ENCODE assay signal across 8 mouse cellular contexts in the genomic region with DNA sequence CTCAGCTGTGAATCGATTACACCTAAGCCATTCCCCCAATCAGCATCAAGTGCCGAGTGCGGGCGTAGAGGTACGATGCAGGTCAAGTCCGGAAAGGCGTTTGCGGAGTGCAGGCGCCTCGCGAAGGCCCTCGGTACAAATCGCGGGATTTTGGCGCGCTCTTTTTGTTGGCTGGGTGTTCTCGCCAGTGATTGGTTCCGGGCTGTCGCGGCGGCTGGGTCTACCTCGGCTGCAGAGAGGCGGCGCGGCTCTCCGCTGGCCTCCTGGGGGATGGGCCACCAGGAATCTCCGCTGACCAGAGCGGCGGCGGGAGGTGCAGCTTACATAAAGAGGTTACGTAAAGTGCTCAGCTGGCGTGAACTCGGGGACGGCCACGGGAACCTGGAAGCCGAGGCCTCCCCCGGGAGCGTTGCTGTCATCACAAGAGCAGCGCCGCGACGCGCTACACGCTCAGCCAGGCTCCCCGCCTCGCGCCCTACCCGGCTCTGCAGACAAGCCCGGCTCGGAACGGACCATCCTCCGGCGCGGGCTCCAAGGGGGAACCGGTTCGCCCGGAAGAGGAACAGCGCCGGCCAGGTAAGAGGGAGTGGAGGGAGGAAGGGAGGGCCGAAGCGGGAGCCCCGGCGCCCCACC. TPM values are rescaled to one million over a fixed set of nuclear protein-coding genes. Genes with fewer than 3 reads are reported as not detected.
DNase-seq lines count a peak whose midpoint lies in the region.

Gene Stk35 (plus strand): TSS at position 247 of the 633 bp plus-strand sequence.

- peaks cover 30% of the 10 kb centered on the region for H3K36me3 ChIP-seq in megakaryocyte, embryonic 14.5 days (replicated peaks; ENCODE audit: low read length)

- H3K27me3 ChIP-seq in megakaryocyte, embryonic 14.5 days (replicated peaks) = no peaks in the 10 kb centered on the region

- peak within 1 kb of the TSS; percentile 95 for H3K4me3 ChIP-seq in megakaryocyte, embryonic 14.5 days (replicated peaks)

- no peaks in the 10 kb centered on the region for H3K9me3 ChIP-seq in megakaryocyte, embryonic 14.5 days

- DNase-seq in WW6 (ENCODE audit: low read depth, low spot score) = peak; percentile 87
- peak; percentile 69 to 88 for DNase-seq in cerebellum, postnatal 4 days (ENCODE audit: low spot score in 2 of 2)
- DNase-seq in gastrocnemius, adult 8-10 months (ENCODE audit: low spot score in 2 of 2) = peak; percentile 78 to 90
- peak; percentile 76 for DNase-seq in hindlimb bud, embryonic 11.5 days (ENCODE audit: extremely low spot score, low read depth, low spot score)
- DNase-seq in left cerebral cortex, adult 8-10 months (ENCODE audit: low spot score in 2 of 2) = peak; percentile 73 to 86
- DNase-seq in right cerebral cortex, postnatal 10 days (ENCODE audit: low spot score in 2 of 2) = peak; percentile 93
- DNase-seq in urinary bladder, postnatal 25 days (ENCODE audit: low spot score) = peak; percentile 77

- peaks cover 34% of the 10 kb centered on the region for H3K4me1 ChIP-seq in megakaryocyte, embryonic 14.5 days

RNA-seq across cellular contexts. Expression of gene Stk35, which starts in this region (rescaled TPM):
- 10 to 100 TPM in 1 of 4 experiments, 1 to 10 TPM in 3; 7.5 to 10.1 (median 7.8) TPM for total RNA-seq in gastrocnemius, adult 8-10 months (2022)
- 10 to 100 TPM; 32.1 to 38.8 (median 34.5) TPM for total RNA-seq in left cerebral cortex, adult 8-10 months (2022)
- polyA plus RNA-seq in megakaryocyte, embryonic 14.5 days (2012; ENCODE audit: insufficient read depth, low replicate concordance) = 1.8 and 4.7 TPM in 2 replicates

Comparison
In these comparisons a context has a peak if more than half of its experiments do, and no peak if none do; other contexts are left out.
1. Peak in every context shown above with its lines: DNase-seq and H3K4me3 ChIP-seq.